Mouse (Mus musculus): ENCODE measurements around the gene Mrps26. TPM values are rescaled to one million over a fixed set of nuclear protein-coding genes. Genes with fewer than 3 reads are reported as not detected.

The Mrps26 gene
- total RNA-seq, 1 experiment from 2014 or later: 22.0 TPM

Other genes starting within 250 kb of the Mrps26 start
- gene Cpxm1, start 166.2 kb upstream of the Mrps26 start, total RNA-seq (2017): 0.12 TPM in 1 of 2 replicates, not detected in the other
- not detected in 2 replicates for gene Gm28372, start 158.5 kb upstream of the Mrps26 start, total RNA-seq (2017)
- gene 1700020A23Rik, start 158.5 kb upstream of the Mrps26 start, total RNA-seq (2017): not detected in 2 replicates
- gene Tmem239, start 157.3 kb upstream of the Mrps26 start, total RNA-seq (2017): not detected in 2 replicates
- 208 and 223 TPM in 2 replicates for gene Vps16, start 139.4 kb upstream of the Mrps26 start, total RNA-seq (2017)
- gene Pced1a, start 139.0 kb upstream of the Mrps26 start, total RNA-seq (2017): 16.9 TPM in 2 replicates
- 106 and 115 TPM in 2 replicates for gene Ptpra, start 113.5 kb upstream of the Mrps26 start, total RNA-seq (2017)
- gene Oxt, start 12.4 kb downstream of the Mrps26 start, total RNA-seq (2017): not detected in 2 replicates
- gene Avp, start 18.8 kb downstream of the Mrps26 start, total RNA-seq (2017): not detected in 2 replicates
- gene Fastkd5, start 66.3 kb downstream of the Mrps26 start, total RNA-seq (2017): 12.0 and 18.9 TPM in 2 replicates
- 3.3 and 4.3 TPM in 2 replicates for gene Ubox5, start 66.3 kb downstream of the Mrps26 start, total RNA-seq (2017)
- 0.37 and 0.58 TPM in 2 replicates for gene Lzts3, start 79.1 kb downstream of the Mrps26 start, total RNA-seq (2017)
- 74.4 and 82.3 TPM in 2 replicates for gene Ddrgk1, start 100.9 kb downstream of the Mrps26 start, total RNA-seq (2017)
- gene Itpa, start 103.9 kb downstream of the Mrps26 start, total RNA-seq (2017): 21.7 and 23.4 TPM in 2 replicates
- gene Slc4a11, start 133.8 kb downstream of the Mrps26 start, total RNA-seq (2017): 3.1 and 4.3 TPM in 2 replicates

Data from neutrophil, adult 5-6 weeks (primary cell).